Mouse (Mus musculus): ENCODE results near the gene Ctsd. TPM values are rescaled to one million over a fixed set of nuclear protein-coding genes. Genes with fewer than 3 reads are reported as not detected.

Ctsd gene
- total RNA-seq (2017) = 123 and 168 TPM in 2 replicates

DNA sequence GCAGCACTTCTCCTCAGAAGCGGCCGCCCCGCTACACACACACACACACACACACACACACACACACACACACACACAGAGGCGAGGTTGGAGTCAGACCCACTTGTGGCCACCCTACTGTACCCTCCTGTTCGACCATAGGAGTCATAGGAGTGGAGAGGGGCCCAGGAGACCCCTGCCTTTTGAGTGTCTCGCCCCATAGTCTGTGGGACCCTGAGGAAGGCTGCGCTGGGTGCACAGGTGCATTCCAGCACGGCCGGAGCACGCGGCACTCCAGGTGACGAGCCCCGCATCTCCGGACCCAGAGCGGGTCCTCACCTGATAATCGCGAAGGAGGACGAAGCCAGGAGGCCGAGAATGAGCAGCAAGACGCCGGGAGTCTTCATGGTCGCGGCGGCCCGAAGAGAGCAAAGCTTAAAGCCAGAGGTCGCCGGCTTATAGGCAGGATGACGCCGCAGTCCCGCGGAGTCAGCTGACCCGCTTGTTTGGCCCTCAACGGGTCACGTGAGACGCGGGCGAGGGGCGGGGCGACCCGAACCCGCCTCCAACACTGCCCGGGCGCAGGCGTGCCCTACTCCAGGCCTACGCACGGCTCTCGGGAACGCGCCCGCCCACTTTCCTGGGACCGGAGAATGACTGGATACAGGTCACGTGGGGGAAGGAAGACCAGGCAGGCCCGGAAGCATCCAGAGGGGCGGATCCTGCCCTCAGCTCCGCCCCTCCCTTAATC, at the start of gene Ctsd:
TSS of gene Ctsd (minus strand) at position 620 of the 730 bp plus-strand sequence.
- peak; percentile 64 to 67 for ATAC-seq (replicated peaks in 1 of 2; ENCODE audit: insufficient read depth in 1 of 2, low FRiP score in 2 of 2, low TSS enrichment in 1 of 2, low read depth in 1 of 2, poor library complexity in 2 of 2, severe bottlenecking in 2 of 2)

DNA sequence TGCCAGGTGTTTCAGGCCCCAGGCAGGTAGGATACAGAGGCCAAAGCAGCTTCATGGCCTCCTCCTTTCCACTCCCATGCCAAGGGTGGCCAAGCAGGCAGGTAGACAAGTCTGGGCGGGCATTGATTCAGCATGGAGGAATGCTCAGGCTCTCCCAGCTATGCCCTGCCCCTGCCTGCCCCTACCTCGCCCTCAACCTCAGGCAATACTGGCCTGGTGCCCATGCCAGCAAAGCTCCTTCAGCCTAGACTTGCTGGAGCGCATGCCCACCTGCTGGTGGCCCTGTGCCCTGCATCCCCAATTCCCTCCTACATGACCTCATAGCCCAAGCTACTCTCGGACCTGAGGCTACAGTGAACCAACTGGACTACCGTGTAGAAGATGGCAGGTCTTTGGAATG, 49.5 kb upstream of the Ctsd start:
- no peak for ATAC-seq (replicated peaks in 1 of 2; ENCODE audit: insufficient read depth in 1 of 2, low FRiP score in 2 of 2, low TSS enrichment in 1 of 2, low read depth in 1 of 2, poor library complexity in 2 of 2, severe bottlenecking in 2 of 2)

DNA sequence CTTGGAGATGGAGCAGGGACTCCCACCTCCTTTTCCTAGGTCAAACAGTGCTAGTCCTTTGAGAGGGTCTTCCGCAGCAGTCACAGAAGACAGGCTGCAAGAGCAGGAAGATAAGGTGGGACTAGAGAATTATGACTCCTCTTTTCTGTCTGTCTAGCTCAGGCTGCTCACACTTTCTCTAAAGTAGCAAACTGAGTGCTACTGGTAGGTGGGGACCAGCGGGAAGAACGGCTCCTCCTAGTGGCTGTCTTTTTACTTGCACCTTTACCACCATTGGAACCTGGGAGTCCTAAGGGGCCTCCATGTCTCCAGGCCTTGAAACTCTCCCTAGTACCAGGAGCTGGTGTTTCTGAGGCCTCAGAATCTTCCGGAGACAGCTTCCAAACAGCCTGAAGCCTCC, 47.7 kb upstream of the Ctsd start:
- ATAC-seq (replicated peaks in 1 of 2; ENCODE audit: insufficient read depth in 1 of 2, low FRiP score in 2 of 2, low TSS enrichment in 1 of 2, low read depth in 1 of 2, poor library complexity in 2 of 2, severe bottlenecking in 2 of 2) = peak; percentile 58 to 71; a peak in 1 of 4 replicates

DNA sequence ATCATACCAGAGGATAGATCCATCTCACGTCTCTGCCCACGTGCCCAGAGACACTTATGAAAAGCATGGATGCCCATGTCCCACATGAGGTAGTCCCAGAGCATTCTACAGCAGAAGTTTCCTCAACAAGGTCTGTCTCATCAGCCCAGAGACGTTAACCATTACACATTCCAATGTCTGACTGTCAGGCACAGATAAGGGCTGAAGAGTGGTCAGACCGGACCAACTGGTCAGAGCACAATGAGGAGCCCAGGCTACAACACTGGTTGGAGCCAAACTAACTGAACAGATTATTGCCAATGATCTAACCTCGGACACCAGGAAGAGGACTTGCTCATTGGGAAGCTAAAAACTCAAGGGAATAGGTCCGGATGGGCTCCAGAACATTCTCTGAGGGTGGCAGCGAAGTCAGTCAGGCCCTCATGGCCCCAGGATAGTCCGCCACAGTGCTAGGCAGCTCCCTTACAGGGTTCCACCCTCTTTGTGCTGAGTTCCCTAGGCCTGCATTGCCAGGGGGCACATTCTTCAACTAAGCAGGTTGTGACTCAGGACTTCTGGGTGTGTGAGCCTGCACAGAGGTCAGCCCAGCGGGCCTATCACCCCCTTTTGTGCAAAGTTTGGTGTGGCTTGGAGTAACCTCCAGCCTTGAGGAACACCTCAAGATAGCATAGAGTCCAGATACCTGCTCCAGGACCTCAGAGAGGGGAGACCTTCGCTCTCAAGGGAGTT, 46.5 kb upstream of the Ctsd start, which contains the start of gene Syt8:
TSS of gene Syt8 (plus strand) at position 714 of the 729 bp plus-strand sequence.
- no peak for ATAC-seq (replicated peaks in 1 of 2; ENCODE audit: insufficient read depth in 1 of 2, low FRiP score in 2 of 2, low TSS enrichment in 1 of 2, low read depth in 1 of 2, poor library complexity in 2 of 2, severe bottlenecking in 2 of 2)

DNA sequence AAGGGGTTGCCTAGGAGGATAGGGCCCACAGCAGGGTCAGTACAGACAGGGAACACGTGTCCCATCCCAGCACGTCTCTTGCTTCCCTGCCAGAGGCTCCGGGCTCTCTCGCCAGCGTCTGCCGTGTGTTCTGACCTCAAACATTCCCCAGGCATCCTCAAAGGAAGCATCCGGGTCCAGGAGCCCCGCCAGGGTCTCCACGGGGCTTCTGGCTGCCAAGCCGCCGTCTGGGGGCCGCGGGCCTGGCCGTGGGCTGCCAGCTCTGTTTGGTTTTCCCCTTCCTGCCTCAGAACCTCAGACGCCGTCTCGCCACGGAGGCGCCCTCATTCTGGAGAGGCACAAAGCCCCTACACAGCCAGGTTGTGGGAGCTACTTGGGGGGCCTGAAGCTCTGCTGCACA, 45.8 kb upstream of the Ctsd start:
- no peak for ATAC-seq (replicated peaks in 1 of 2; ENCODE audit: insufficient read depth in 1 of 2, low FRiP score in 2 of 2, low TSS enrichment in 1 of 2, low read depth in 1 of 2, poor library complexity in 2 of 2, severe bottlenecking in 2 of 2)

DNA sequence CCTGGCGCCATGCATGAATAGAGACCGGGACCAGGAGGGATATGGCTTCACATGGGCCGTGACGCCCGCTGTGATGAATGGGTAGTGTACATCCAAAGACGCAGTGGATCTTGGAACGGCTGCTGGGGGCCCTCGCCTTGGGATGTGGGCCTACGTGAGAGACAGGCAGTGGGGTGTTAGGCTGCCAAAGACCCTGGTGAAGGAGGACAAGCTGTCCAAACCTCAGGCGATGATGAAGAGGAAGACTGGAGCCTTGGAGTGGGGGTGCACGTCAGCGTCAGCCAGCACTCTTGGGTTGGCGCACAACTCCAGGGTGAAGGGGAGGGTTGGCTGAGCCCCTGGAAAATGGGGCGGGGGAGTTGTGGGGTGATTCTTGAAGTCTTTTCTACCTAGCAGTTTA, 43.3 kb upstream of the Ctsd start:
- ATAC-seq (replicated peaks in 1 of 2; ENCODE audit: insufficient read depth in 1 of 2, low FRiP score in 2 of 2, low TSS enrichment in 1 of 2, low read depth in 1 of 2, poor library complexity in 2 of 2, severe bottlenecking in 2 of 2) = no peak

DNA sequence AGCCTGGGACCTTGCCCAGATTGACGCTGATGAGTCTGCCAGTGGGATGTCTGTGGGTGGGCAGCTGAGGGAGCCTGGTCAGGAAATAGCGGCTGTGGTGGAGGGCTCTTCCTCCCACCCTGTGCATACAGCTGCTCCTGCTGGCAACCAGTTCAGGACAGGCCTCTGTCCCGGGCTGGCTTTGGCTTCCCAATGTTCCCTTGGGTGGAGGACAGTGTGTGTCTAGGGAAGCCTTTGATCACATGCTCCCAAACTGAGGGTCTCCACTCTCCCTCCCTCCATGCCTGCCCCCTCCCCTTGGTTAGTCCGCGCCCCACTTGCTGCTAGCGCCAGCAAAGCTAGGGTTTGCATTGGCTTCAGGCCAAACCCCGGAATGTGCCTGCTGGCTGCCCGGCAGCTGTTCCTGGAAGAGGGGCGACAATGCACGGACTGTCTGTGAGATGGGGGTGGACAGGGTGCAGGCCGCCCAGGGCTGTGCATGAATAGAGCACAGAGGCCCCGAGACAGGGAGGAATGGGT, 42.4 kb upstream of the Ctsd start:
- ATAC-seq (replicated peaks in 1 of 2; ENCODE audit: insufficient read depth in 1 of 2, low FRiP score in 2 of 2, low TSS enrichment in 1 of 2, low read depth in 1 of 2, poor library complexity in 2 of 2, severe bottlenecking in 2 of 2) = peak; percentile 15 to 44; a peak in 3 of 4 replicates

DNA sequence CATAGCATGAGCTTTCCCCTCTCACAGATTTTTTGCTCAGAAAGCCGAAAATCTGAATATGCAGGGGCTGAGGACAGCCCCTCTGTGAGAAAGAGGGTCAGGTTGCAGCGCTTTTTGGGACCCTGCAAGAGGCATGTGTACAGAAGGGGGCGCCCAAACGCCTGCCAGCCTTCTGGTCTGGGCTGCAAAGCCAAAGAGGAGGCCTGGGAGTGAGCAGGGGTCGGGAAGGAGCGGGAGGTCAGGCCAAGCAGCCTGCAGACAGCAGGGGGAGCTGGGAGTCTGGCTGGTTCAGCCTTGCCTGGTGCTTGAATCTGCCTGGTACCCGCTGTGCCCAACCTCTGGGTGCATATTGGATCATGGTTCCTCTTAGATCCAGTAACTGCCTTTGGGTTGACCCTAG, 40.4 kb upstream of the Ctsd start:
- peak; percentile 40 to 48; a peak in 3 of 4 replicates for ATAC-seq (replicated peaks in 1 of 2; ENCODE audit: insufficient read depth in 1 of 2, low FRiP score in 2 of 2, low TSS enrichment in 1 of 2, low read depth in 1 of 2, poor library complexity in 2 of 2, severe bottlenecking in 2 of 2)

DNA sequence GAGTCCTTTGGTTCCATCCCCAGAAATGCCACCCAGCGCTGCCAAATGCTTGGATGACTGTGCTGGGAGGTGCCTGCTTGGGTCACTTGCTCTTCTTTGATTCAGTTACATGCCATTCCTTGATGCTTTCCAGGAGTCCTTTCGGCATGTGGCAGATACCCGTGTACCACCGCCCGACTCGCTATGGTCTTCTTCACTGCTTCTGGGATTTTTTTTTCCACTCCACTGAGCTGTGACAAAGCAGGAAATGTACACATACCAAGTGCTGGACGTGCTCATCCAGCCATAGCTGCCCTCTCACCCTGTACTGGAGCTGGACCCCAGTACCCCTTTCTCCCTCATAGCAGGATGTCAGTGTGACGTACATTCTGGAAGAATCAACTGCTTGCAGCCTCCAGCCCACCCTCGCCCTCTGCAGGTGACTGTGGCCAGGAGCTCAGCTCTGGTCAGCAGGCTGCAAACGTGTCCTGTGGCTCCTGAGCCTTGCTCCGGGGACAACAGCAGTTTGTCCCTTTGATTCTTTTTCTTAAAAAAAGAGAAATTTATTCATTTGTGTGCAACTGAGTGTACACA, 37.9 kb upstream of the Ctsd start:
- ATAC-seq (replicated peaks in 1 of 2; ENCODE audit: insufficient read depth in 1 of 2, low FRiP score in 2 of 2, low TSS enrichment in 1 of 2, low read depth in 1 of 2, poor library complexity in 2 of 2, severe bottlenecking in 2 of 2) = no peak

DNA sequence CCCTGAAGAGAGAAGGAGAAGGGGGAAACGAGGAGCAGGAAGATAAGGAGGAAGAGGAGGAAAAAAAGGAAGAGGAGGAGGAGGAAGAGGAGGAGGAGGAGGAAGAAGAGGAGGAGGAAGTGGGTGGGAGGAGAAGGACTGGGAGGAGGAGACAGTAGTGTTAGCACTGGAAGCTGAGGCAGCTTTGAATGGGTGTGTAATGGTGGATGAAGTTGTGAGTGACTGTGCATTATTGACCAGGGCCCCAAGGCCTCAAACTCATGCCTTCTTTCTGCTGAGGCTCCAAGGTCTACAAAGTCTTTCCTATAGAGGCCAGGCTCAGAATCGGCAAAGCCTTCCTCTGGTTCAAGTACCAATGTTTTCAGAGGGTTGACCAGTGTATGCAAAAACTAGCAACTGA, 34.0 kb upstream of the Ctsd start:
- no peak for ATAC-seq (replicated peaks in 1 of 2; ENCODE audit: insufficient read depth in 1 of 2, low FRiP score in 2 of 2, low TSS enrichment in 1 of 2, low read depth in 1 of 2, poor library complexity in 2 of 2, severe bottlenecking in 2 of 2)

DNA sequence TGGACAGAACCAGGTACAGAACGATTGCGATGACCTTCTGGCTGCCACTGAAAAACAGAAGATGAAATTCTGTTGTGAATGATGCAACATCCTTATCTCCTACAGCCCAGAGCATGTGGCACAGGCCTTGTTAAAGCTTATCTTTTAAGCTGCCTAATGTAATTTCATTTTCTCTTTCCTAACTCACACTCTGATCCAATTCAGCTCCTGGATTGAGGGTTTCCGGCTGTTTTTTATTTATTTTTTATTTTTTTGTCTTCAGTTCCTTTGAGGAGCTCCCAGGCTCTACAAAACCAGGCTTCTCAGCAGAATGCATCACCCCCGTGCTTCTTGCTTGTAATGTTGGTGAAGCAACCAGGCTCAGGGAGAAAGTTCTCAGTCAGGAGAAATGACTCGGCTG, 32.0 kb upstream of the Ctsd start:
- ATAC-seq (replicated peaks in 1 of 2; ENCODE audit: insufficient read depth in 1 of 2, low FRiP score in 2 of 2, low TSS enrichment in 1 of 2, low read depth in 1 of 2, poor library complexity in 2 of 2, severe bottlenecking in 2 of 2) = peak in 1 of 2 experiments; percentile 21; a peak in 1 of 4 replicates

DNA sequence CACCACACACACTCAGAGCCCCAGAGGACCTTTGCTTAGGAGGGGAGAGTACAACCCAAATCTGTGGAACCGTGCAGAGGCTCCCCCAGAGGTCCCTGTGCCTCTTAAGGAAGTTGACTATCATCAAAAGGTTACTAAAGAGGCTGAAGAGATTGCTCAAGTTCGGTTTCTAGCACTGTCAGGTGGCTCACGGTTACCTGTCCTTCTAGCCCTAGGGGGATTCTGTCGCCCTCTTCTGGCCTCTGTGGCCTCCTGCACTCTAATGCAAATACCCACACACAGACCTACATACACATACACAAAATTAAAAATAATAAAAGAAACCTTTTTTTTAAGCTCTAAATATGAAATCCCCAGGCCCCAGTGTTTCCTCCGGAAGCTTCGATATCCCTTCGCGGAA, 30.8 kb upstream of the Ctsd start:
- no peak; a peak in 1 of 4 replicates for ATAC-seq (replicated peaks in 1 of 2; ENCODE audit: insufficient read depth in 1 of 2, low FRiP score in 2 of 2, low TSS enrichment in 1 of 2, low read depth in 1 of 2, poor library complexity in 2 of 2, severe bottlenecking in 2 of 2)

DNA sequence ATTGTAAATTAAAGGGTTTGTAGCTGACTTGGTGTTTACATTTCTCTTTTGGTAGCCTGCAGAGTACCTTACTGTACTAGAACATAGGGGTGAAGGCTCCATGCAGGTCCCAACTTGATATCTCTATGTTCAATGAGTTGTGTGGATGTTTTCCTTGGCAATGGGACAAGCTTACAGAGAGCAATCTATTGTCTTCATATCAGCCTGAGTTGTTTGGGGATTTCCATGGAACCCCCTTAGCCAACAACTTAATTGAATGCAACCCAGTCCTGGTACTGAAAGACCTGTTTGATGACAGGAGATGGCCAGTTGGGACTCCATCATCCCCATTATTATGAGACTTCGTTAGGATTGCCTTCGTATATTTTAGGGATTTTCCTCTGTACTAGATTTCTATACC, 30.2 kb upstream of the Ctsd start:
- ATAC-seq (replicated peaks in 1 of 2; ENCODE audit: insufficient read depth in 1 of 2, low FRiP score in 2 of 2, low TSS enrichment in 1 of 2, low read depth in 1 of 2, poor library complexity in 2 of 2, severe bottlenecking in 2 of 2) = no peak

DNA sequence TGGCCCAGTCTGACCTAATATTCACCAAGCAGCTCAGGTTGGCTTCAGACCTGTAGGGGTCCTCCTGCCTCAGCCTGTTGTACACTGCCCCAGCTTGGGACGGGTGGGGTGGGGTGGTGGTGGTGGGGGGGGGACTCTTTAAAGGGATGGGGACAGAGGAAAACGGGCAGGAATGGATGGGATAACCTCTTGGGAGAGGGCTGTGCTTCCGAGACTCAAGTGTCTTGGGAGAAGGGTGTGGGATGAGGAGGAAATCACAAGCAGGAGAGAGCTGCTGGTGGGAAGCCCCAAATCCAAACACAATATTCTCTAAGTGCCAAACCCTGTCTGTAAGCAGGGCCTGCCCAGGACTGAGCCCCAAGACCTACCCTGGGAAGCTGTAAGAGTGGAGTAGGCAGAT, 28.4 kb upstream of the Ctsd start:
- no peak for ATAC-seq (replicated peaks in 1 of 2; ENCODE audit: insufficient read depth in 1 of 2, low FRiP score in 2 of 2, low TSS enrichment in 1 of 2, low read depth in 1 of 2, poor library complexity in 2 of 2, severe bottlenecking in 2 of 2)

DNA sequence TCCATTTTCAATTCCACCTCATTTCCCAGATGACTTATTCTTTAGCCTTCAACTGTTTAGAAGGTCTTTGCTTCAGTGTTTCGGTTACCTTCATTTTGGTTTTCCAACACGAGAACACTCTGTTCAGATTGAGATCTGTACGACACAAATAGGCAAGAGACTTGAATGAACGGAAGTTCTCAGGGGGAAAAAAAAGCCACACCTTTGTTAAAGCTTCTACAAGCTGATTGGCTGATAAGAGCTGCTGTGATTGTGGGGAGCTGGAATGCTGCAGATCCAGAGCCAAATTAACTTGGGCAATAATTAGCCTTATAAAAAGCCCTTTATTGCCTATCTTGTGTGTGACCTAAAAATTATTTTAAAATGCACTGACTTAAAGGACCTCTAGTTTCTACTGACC, 27.5 kb upstream of the Ctsd start:
- ATAC-seq (replicated peaks in 1 of 2; ENCODE audit: insufficient read depth in 1 of 2, low FRiP score in 2 of 2, low TSS enrichment in 1 of 2, low read depth in 1 of 2, poor library complexity in 2 of 2, severe bottlenecking in 2 of 2) = no peak

DNA sequence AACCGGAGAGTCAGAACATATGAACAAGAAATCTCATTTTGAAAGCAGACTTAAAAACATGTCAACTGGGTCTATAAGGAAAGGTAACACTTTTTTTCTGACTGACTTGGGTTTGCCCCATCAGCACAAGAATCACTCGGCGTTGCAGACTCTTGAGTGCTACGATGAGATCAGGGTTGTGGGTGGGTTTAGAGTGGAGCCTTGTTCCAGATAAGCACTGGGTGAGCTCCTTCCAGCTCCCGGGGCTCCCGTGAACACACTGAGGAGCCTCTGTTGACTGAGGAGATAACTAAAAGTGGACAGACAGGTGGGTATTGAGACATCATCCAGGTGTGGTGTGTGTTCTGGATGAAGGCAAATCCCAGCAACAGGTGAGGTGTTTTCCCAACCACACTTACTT, 25.4 kb upstream of the Ctsd start:
- ATAC-seq (replicated peaks in 1 of 2; ENCODE audit: insufficient read depth in 1 of 2, low FRiP score in 2 of 2, low TSS enrichment in 1 of 2, low read depth in 1 of 2, poor library complexity in 2 of 2, severe bottlenecking in 2 of 2) = no peak

DNA sequence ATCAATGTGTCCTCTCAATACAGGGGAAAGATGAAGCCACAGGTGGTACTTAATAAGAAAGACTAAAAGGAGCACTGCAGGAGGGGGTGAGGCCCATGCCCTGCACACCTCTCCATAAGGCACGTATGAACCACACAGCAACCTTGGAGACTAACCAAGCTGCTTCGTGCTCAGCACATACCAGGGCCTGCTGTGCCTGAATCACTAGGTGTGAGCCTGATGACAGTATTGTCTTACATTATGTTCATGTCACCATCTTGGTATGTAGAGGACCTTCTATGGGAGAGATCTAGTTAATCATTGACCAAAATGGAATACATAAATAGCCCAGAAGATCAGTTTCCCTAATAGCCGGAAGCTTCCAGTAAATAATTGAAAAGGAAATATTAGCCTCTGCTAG, 21.8 kb upstream of the Ctsd start:
- no peak for ATAC-seq (replicated peaks in 1 of 2; ENCODE audit: insufficient read depth in 1 of 2, low FRiP score in 2 of 2, low TSS enrichment in 1 of 2, low read depth in 1 of 2, poor library complexity in 2 of 2, severe bottlenecking in 2 of 2)

DNA sequence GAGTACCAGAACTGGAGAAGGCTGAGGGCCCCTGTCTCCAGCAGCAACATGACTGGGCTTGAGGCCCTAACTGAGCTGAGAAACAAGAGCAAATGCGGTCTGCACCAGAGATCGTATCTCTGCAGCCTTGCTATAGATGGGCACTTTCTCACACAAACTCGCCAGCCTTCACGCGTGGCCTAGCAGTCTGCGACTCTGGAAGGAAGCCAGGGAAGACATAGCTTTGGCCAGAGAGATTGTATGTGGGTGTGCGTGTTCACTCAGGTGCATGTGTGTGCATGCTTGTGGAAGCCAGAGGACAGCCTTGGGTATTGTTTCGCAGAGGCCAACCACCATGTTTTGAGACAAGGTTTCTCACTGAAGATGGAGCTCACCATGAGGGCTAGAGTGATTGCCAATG, 20.8 kb upstream of the Ctsd start:
- ATAC-seq (replicated peaks in 1 of 2; ENCODE audit: insufficient read depth in 1 of 2, low FRiP score in 2 of 2, low TSS enrichment in 1 of 2, low read depth in 1 of 2, poor library complexity in 2 of 2, severe bottlenecking in 2 of 2) = no peak

Measured in hematopoietic stem cell, adult 5-6 weeks (primary cell).